Mouse (Mus musculus) central nervous system, embryonic 14 days (tissue): ENCODE measurements around the gene 4930535I16Rik. TPM values are rescaled to one million over a fixed set of nuclear protein-coding genes. Genes with fewer than 3 reads are reported as not detected.

Experiments used
- polyA plus RNA-seq: library from polyadenylated mRNA; depleted of rRNA; stranded (reverse); fragments of >200 nt; gene quantifications from 2 replicates; pipeline ENCODE4 v1.2.3, GENCODE M21; 2012; rRNA removed

Gene 4930535I16Rik
- polyA plus RNA-seq: not detected in 2 replicates

GRCm38 (mm10) chr4:123917548-123918140 lies at the start of gene 4930535I16Rik:
Gene 4930535I16Rik (minus strand): TSS chr4:123918022.

GRCm38 (mm10) chr4:123916748-123917547 lies 874 bp downstream of the 4930535I16Rik start, which contains the start of gene Rragc:
Gene Rragc (plus strand): TSS chr4:123917446.

GRCm38 (mm10) chr4:123904333-123905125 lies 13.3 kb downstream of the 4930535I16Rik start, which contains the start of gene Mycbp:
Gene Mycbp (plus strand): TSS chr4:123904832.

Other genes with a start within 250 kb of the 4930535I16Rik start
- 150 and 152 TPM in 2 replicates for gene Macf1, start 233.7 kb downstream of the 4930535I16Rik start, polyA plus RNA-seq
- gene Ndufs5, start 199.8 kb downstream of the 4930535I16Rik start, polyA plus RNA-seq: 327 and 347 TPM in 2 replicates
- 53.6 and 62.6 TPM in 2 replicates for gene Akirin1, start 167.7 kb downstream of the 4930535I16Rik start, polyA plus RNA-seq
- 1.2 and 2.0 TPM in 2 replicates for gene Rhbdl2, start 130.1 kb downstream of the 4930535I16Rik start, polyA plus RNA-seq
- not detected in 2 replicates for gene 4933427I04Rik, start 58.3 kb downstream of the 4930535I16Rik start, polyA plus RNA-seq
- 16.2 and 20.4 TPM in 2 replicates for gene Mycbp, start 13.2 kb downstream of the 4930535I16Rik start, polyA plus RNA-seq
- 56.4 and 57.6 TPM in 2 replicates for gene Rragc, start 576 bp downstream of the 4930535I16Rik start, polyA plus RNA-seq